Mouse (Mus musculus) liver, postnatal 0 days (tissue): ENCODE measurements around the gene Fgr.

Experiments
- CTCF ChIP-seq: sonication (generic); IDR thresholded peaks from 2 replicates; pipeline ENCODE4 v1.5.1; 2016; ENCODE audit warnings: antibody characterized with exemption, low read depth
- EP300 ChIP-seq: IDR thresholded peaks from 2 replicates; pipeline ENCODE4 v1.6.1; 2016; ENCODE audit warnings: antibody characterized with exemption, low read depth, mild to moderate bottlenecking

- TF ChIP-seq CTCF: no peak
- TF ChIP-seq EP300: no peak
Observed at GRCm38 (mm10) chr4:133044647-133045094, 70.8 kb downstream of the Fgr start.
